Mouse (Mus musculus) mature B cell (primary cell): ENCODE measurements around the gene Pelo.

Source experiments
- in situ Hi-C: fragments of 300-500 bp; cut with MboI; formaldehyde crosslinking; loops from 2 replicates; pipeline ENCODE4 v1.14.3; 2019

Gene Pelo

GRCm38 (mm10) chr13:115090069-115090976 is at the start of gene Pelo:
Gene Pelo, minus strand, starts transcription at chr13:115090186.
- in situ Hi-C loops: loop anchor here (25.0 kb wide), 1 partner anchor 253 kb away; no protein-coding TSS in a partner anchor

- in situ Hi-C loops: no loop called here
Observed at GRCm38 (mm10) chr13:115138513-115138912, 48.5 kb upstream of the Pelo start.

GRCm38 (mm10) chr13:115136761-115137160 is 46.8 kb upstream of the Pelo start:
- in situ Hi-C loops: no loop called here

GRCm38 (mm10) chr13:115132435-115132834 is 42.4 kb upstream of the Pelo start:
- in situ Hi-C loops: no loop called here

GRCm38 (mm10) chr13:115131381-115131780 is 41.4 kb upstream of the Pelo start:
- in situ Hi-C loops: no loop called here

- in situ Hi-C loops: no loop called here
Observed at GRCm38 (mm10) chr13:115130035-115130434, 40.0 kb upstream of the Pelo start.

- in situ Hi-C loops: no loop called here
Observed at GRCm38 (mm10) chr13:115127826-115128225, 37.8 kb upstream of the Pelo start.

GRCm38 (mm10) chr13:115126534-115126933 is 36.5 kb upstream of the Pelo start:
- in situ Hi-C loops: no loop called here

GRCm38 (mm10) chr13:115125130-115125529 is 35.1 kb upstream of the Pelo start:
- in situ Hi-C loops: no loop called here

- in situ Hi-C loops: no loop called here
Observed at GRCm38 (mm10) chr13:115124521-115124920, 34.5 kb upstream of the Pelo start.

- in situ Hi-C loops: no loop called here
Observed at GRCm38 (mm10) chr13:115118756-115119155, 28.8 kb upstream of the Pelo start.

- in situ Hi-C loops: no loop called here
Observed at GRCm38 (mm10) chr13:115118195-115118594, 28.2 kb upstream of the Pelo start.

GRCm38 (mm10) chr13:115116930-115117621 is 27.1 kb upstream of the Pelo start:
- in situ Hi-C loops: no loop called here

GRCm38 (mm10) chr13:115109628-115110027 is 19.6 kb upstream of the Pelo start:
- in situ Hi-C loops: no loop called here

- in situ Hi-C loops: no loop called here
Observed at GRCm38 (mm10) chr13:115107436-115107835, 17.4 kb upstream of the Pelo start.

- in situ Hi-C loops: no loop called here
Observed at GRCm38 (mm10) chr13:115106183-115106582, 16.2 kb upstream of the Pelo start.

- in situ Hi-C loops: no loop called here
Observed at GRCm38 (mm10) chr13:115102754-115103153, 12.8 kb upstream of the Pelo start.

GRCm38 (mm10) chr13:115101355-115102191 is 11.6 kb upstream of the Pelo start, which contains the start of the genes Gm49395 and Itga1:
Gene Gm49395, minus strand, starts transcription at chr13:115101921.
Gene Itga1, minus strand, starts transcription at chr13:115101964.
- in situ Hi-C loops: no loop called here

- in situ Hi-C loops: no loop called here
Observed at GRCm38 (mm10) chr13:115100381-115101177, 10.6 kb upstream of the Pelo start.

GRCm38 (mm10) chr13:115099381-115099780 is 9.4 kb upstream of the Pelo start:
- in situ Hi-C loops: loop anchor here (25.0 kb wide), 1 partner anchor 262 kb away; no protein-coding TSS in a partner anchor

GRCm38 (mm10) chr13:115098227-115098626 is 8.2 kb upstream of the Pelo start:
- in situ Hi-C loops: loop anchor here (25.0 kb wide), 1 partner anchor 261 kb away; no protein-coding TSS in a partner anchor
